Mouse (Mus musculus) G1E (cell line): ENCODE results near the gene Tmco1. TPM values are rescaled to one million over a fixed set of nuclear protein-coding genes. Genes with fewer than 3 reads are reported as not detected.

ENCODE experiments used
- ATAC-seq: 2 replicates; pipeline ENCODE4 v1.8.0; 2016; ENCODE audit warnings: mild to moderate bottlenecking; ENCODE audit not compliant: insufficient number of reproducible peaks, poor library complexity, low FRiP score, severe bottlenecking; ENCODE audit errors: extremely low read depth
- DNase-seq: peaks from one replicate; pipeline ENCODE4 v3.0.0; 2012; ENCODE audit warnings: low spot score
- H3K27me3 ChIP-seq: 2 replicates; pipeline ENCODE4 v1.6.1; 2012; ENCODE audit warnings: mild to moderate bottlenecking, low read length, inconsistent platforms; ENCODE audit not compliant: insufficient read depth
- H3K36me3 ChIP-seq: replicated peaks from 2 replicates; pipeline ENCODE3; 2012; ENCODE audit warnings: mild to moderate bottlenecking, inconsistent platforms
- H3K4me1 ChIP-seq: 2 replicates; pipeline ENCODE4 v1.6.1; 2012; ENCODE audit warnings: low read depth, low read length, inconsistent platforms, mixed read lengths; ENCODE audit not compliant: insufficient read depth
- H3K4me3 ChIP-seq: 2 replicates; pipeline ENCODE4 v1.5.1; 2012; ENCODE audit warnings: low read depth, mild to moderate bottlenecking, inconsistent platforms, low read length, moderate library complexity, mixed read lengths
- H3K9me3 ChIP-seq: replicated peaks from 2 replicates; pipeline ENCODE4 v1.6.1; 2012; ENCODE audit warnings: inconsistent platforms
- CTCF ChIP-seq: IDR thresholded peaks from 2 replicates; pipeline ENCODE4 v1.5.1; 2012; ENCODE audit warnings: low read depth, low read length, inconsistent platforms, mixed read lengths
- GATA1 ChIP-seq: IDR thresholded peaks from 2 replicates; pipeline ENCODE4 v1.6.1; 2012; ENCODE audit warnings: borderline replicate concordance, low read length, inconsistent platforms, mixed read lengths
- GATA2 ChIP-seq: IDR thresholded peaks from 2 replicates; pipeline ENCODE4 v1.6.1; 2012; ENCODE audit warnings: low read depth, low read length, inconsistent platforms, borderline replicate concordance
- POLR2AphosphoS5 ChIP-seq: IDR thresholded peaks from 2 replicates; pipeline ENCODE4 v1.6.1; 2012; ENCODE audit warnings: low read depth, low read length, inconsistent platforms; ENCODE audit not compliant: insufficient replicate concordance
- TAL1 ChIP-seq: conservative IDR thresholded peaks from 2 replicates; pipeline ENCODE4 v1.6.1; 2012; ENCODE audit warnings: low read depth, low read length, inconsistent platforms, mixed read lengths
- polyA plus RNA-seq: library from polyadenylated mRNA; stranded (reverse); fragments of >175 nt; gene quantifications from 2 replicates; pipeline ENCODE4 v1.2.3, GENCODE M21; 2012
- total RNA-seq, 2 experiments: library from RNA; stranded (forward) in 1 of 2; stranded (reverse) in 1 of 2; fragments of 200-1000 nt in 1 of 2; fragments of >200 nt in 1 of 2; fragmentation: Nextera tagmentation in 1 of 2; gene quantifications; 2 replicates each; pipeline ENCODE4 v1.2.3; 2014 to 2017

The Tmco1 gene
- total and polyA plus RNA-seq, 3 experiments, result 12.8 to 104 (median 66.0) TPM

- Histone ChIP-seq H3K9me3 (no peaks in the 10 kb centered on the region), H3K36me3 (peaks cover 96% of the 10 kb centered on the region), H3K27me3 (no peaks in the 10 kb centered on the region), H3K4me3 (no peak overlapping the region), H3K4me1 (peaks cover 8% of the 10 kb centered on the region)
- DNase-seq (no peak), ATAC-seq (no peak)
- TF ChIP-seq GATA1, result no peak
- no peak for TF ChIP-seq POLR2AphosphoS5
- no peak for TF ChIP-seq GATA2
- no peak for TF ChIP-seq CTCF
- no peak for TF ChIP-seq TAL1
Measured at GRCm38 (mm10) chr1:167362819-167363218, 54.6 kb downstream of the Tmco1 start.

- Histone ChIP-seq H3K9me3 (no peaks in the 10 kb centered on the region), H3K4me3 (no peak overlapping the region), H3K36me3 (peaks cover 95% of the 10 kb centered on the region), H3K27me3 (no peaks in the 10 kb centered on the region), H3K4me1 (peaks cover 14% of the 10 kb centered on the region)
- ATAC-seq, result no peak
- DNase-seq, result no peak
- TF ChIP-seq TAL1 (no peak), GATA2 (no peak), POLR2AphosphoS5 (no peak), CTCF (no peak), GATA1 (no peak)
Measured at GRCm38 (mm10) chr1:167363322-167363721, 55.1 kb downstream of the Tmco1 start.

- peaks cover 85% of the 10 kb centered on the region for H3K36me3 ChIP-seq
Measured at GRCm38 (mm10) chr1:167365808-167366207, 57.6 kb downstream of the Tmco1 start.

GRCm38 (mm10) chr1:167366621-167367020, 58.4 kb downstream of the Tmco1 start:
- Histone ChIP-seq H3K27me3 (no peaks in the 10 kb centered on the region), H3K9me3 (no peaks in the 10 kb centered on the region), H3K36me3 (peaks cover 79% of the 10 kb centered on the region), H3K4me1 (peaks cover 38% of the 10 kb centered on the region), H3K4me3 (no peak overlapping the region)
- ATAC-seq (no peak), DNase-seq (no peak)
- no peak for TF ChIP-seq TAL1
- no peak for TF ChIP-seq GATA2
- TF ChIP-seq CTCF, result no peak
- no peak for TF ChIP-seq GATA1
- no peak for TF ChIP-seq POLR2AphosphoS5

More at GRCm38 (mm10) chr1:167365808-167366207, 57.6 kb downstream of the Tmco1 start:
- Histone ChIP-seq H3K27me3 (no peaks in the 10 kb centered on the region), H3K4me1 (peaks cover 37% of the 10 kb centered on the region), H3K4me3 (no peak overlapping the region), H3K9me3 (no peaks in the 10 kb centered on the region)
- TF ChIP-seq CTCF, result no peak
- no peak for TF ChIP-seq GATA1
- no peak for TF ChIP-seq TAL1
- no peak for TF ChIP-seq POLR2AphosphoS5
- no peak for ATAC-seq
- DNase-seq, result no peak

GRCm38 (mm10) chr1:167368018-167368417, 59.8 kb downstream of the Tmco1 start:
- Histone ChIP-seq H3K27me3 (no peaks in the 10 kb centered on the region), H3K9me3 (no peaks in the 10 kb centered on the region), H3K36me3 (peaks cover 71% of the 10 kb centered on the region), H3K4me1 (peaks cover 38% of the 10 kb centered on the region), H3K4me3 (no peak overlapping the region)
- no peak for DNase-seq
- peak; percentile 56 for ATAC-seq
- TF ChIP-seq TAL1, result peak; percentile 57
- TF ChIP-seq CTCF, result no peak

- peaks cover 67% of the 10 kb centered on the region for H3K36me3 ChIP-seq
- ATAC-seq, result peak; percentile 81
- no peaks in the 10 kb centered on the region for H3K27me3 ChIP-seq
- no peaks in the 10 kb centered on the region for H3K9me3 ChIP-seq
- H3K4me1 ChIP-seq, result peaks cover 38% of the 10 kb centered on the region
- peak overlapping the region; percentile 54; the same call in 1 of the 2 replicates for H3K4me3 ChIP-seq
- no peak for TF ChIP-seq GATA2
- no peak for TF ChIP-seq TAL1
- TF ChIP-seq GATA1, result no peak
- no peak for TF ChIP-seq POLR2AphosphoS5
- TF ChIP-seq CTCF, result no peak
- DNase-seq, result peak; percentile 54
Measured at GRCm38 (mm10) chr1:167368513-167368912, 60.3 kb downstream of the Tmco1 start.

GRCm38 (mm10) chr1:167369905-167370304, 61.7 kb downstream of the Tmco1 start:
- peak; percentile 68 for ATAC-seq
- H3K4me1 ChIP-seq, result peaks cover 38% of the 10 kb centered on the region
- no peaks in the 10 kb centered on the region for H3K27me3 ChIP-seq
- DNase-seq, result peak; percentile 63
- no peak overlapping the region for H3K4me3 ChIP-seq
- peaks cover 61% of the 10 kb centered on the region for H3K36me3 ChIP-seq
- no peaks in the 10 kb centered on the region for H3K9me3 ChIP-seq
- TF ChIP-seq GATA2 (no peak), CTCF (peak; percentile 78), POLR2AphosphoS5 (no peak), GATA1 (no peak)
